Mouse (Mus musculus) pancreas, adult 10 weeks (tissue): ENCODE data around the gene Lyrm9. TPM values are rescaled to one million over a fixed set of nuclear protein-coding genes. Genes with fewer than 3 reads are reported as not detected.

ENCODE experiments used
- polyA plus RNA-seq: library from polyadenylated mRNA; stranded (reverse); fragments of 350-450 nt; fragmentation: Illumina TruSeq; extraction: RNeasy Lipid Tissue Mini Kit (QIAGEN cat#74804); gene quantifications from one replicate; pipeline ENCODE4 v1.2.3, GENCODE M21; 2015; ENCODE audit warnings: low read depth, low replicate concordance; ENCODE audit not compliant: insufficient read depth

The Lyrm9 gene
- polyA plus RNA-seq, result 5.3 TPM

DNA sequence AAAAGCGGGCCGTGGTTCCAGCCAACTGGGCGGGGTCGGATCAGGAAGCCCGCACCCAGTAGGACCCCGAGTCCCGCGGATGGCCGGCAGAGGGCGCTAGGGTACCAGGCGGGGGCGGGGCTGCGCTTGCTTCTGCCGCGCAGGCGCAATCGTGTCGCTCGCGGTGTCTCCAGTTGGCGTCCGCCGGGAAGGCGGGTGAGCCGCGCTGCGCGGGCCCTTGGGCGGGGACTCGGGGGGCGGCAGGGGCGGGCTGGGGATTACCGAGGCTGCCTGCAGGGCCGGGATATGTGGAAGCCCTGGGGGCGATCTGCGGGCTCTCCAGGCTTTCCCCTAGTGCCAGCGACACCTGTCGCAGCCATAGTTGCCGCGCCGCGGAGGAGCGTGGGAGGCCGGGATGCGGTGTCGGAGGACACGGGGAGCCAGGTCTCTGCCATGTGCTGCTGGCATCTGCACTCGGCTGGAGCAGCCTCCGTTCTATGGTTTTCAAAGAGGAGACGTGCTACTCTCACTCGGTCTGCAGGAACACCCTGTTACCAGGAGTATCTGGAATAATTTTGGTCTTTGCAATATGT is at the start of gene Lyrm9:
Gene Lyrm9 (plus strand): TSS at position 143 of the 572 bp plus-strand sequence.

Other genes with a start within 250 kb of the Lyrm9 start
- 6.3 TPM for gene Nlk, start 129.2 kb upstream of the Lyrm9 start, polyA plus RNA-seq
- 4.7 TPM for gene Ccnq, start 74.9 kb upstream of the Lyrm9 start, polyA plus RNA-seq
- not detected for gene Nos2, start 94.2 kb downstream of the Lyrm9 start, polyA plus RNA-seq
- 26.2 TPM for gene Lgals9, start 158.4 kb downstream of the Lyrm9 start, polyA plus RNA-seq